Mouse (Mus musculus): ENCODE measurements around the gene Tubb5. TPM values are rescaled to one million over a fixed set of nuclear protein-coding genes. Genes with fewer than 3 reads are reported as not detected.

Tubb5 gene
- polyA plus RNA-seq, 1 experiment from 2014 or later: 1,533 TPM

GRCm38 (mm10) chr17:35868961-35869345 is 30.8 kb upstream of the Tubb5 start:
- WGBS: 8% methylated on average over 7 of the region's 7 CpGs
- Histone ChIP-seq H3K4me1 (peaks cover 67% of the 10 kb centered on the region), H3K27ac (no peak overlapping the region; the same call in 1 of the 2 replicates), H3K4me2 (replicated peaks) (peak overlapping the region; percentile 100), H3K9ac (peak overlapping the region; percentile 92), H3K4me3 (peak overlapping the region; percentile 61), H3K36me3 (peaks cover 28% of the 10 kb centered on the region), H3K9me3 (peaks cover 6% of the 10 kb centered on the region), H3K27me3 (replicated peaks) (no peaks in the 10 kb centered on the region)
- ATAC-seq (ENCODE audit: low FRiP score, low read depth): no peak

- Histone ChIP-seq H3K4me3 (peak overlapping the region; percentile 61), H3K9me3 (peaks cover 6% of the 10 kb centered on the region), H3K27me3 (replicated peaks) (no peaks in the 10 kb centered on the region), H3K9ac (peak overlapping the region; percentile 92), H3K27ac (no peak overlapping the region; the same call in 1 of the 2 replicates), H3K36me3 (peaks cover 27% of the 10 kb centered on the region), H3K4me2 (replicated peaks) (peak overlapping the region; percentile 100), H3K4me1 (peaks cover 63% of the 10 kb centered on the region)
- 49% methylated on average over 17 of the region's 17 CpGs for WGBS
- ATAC-seq (ENCODE audit: low FRiP score, low read depth): no peak
These were observed 30.2 kb upstream of the Tubb5 start for GRCm38 (mm10) chr17:35868165-35868820.

- H3K9me3 ChIP-seq: peaks cover 6% of the 10 kb centered on the region
- H3K36me3 ChIP-seq: peaks cover 20% of the 10 kb centered on the region
- no peaks in the 10 kb centered on the region for H3K27me3 ChIP-seq (replicated peaks)
- H3K4me3 ChIP-seq: peak overlapping the region; percentile 61
- peak overlapping the region; percentile 92 for H3K9ac ChIP-seq
- WGBS: 9% methylated on average over 26 of the region's 26 CpGs
- H3K4me2 ChIP-seq (replicated peaks): peak overlapping the region; percentile 100
- H3K4me1 ChIP-seq: peaks cover 55% of the 10 kb centered on the region
- H3K27ac ChIP-seq: peak overlapping the region; percentile 95
- ATAC-seq (ENCODE audit: low FRiP score, low read depth): no peak
These were observed 29.1 kb upstream of the Tubb5 start for GRCm38 (mm10) chr17:35866911-35867890.

- ATAC-seq (ENCODE audit: low FRiP score, low read depth): peak; percentile 49
- H3K4me1 ChIP-seq: peaks cover 55% of the 10 kb centered on the region
- H3K36me3 ChIP-seq: peaks cover 14% of the 10 kb centered on the region
- H3K4me2 ChIP-seq (replicated peaks): peak overlapping the region; percentile 100
- H3K27ac ChIP-seq: peak overlapping the region; percentile 95
- H3K4me3 ChIP-seq: peak overlapping the region; percentile 61
- H3K9me3 ChIP-seq: peaks cover 6% of the 10 kb centered on the region
- under 1% methylated on average over 38 of the region's 38 CpGs for WGBS
- H3K9ac ChIP-seq: peak overlapping the region; percentile 92
- no peaks in the 10 kb centered on the region for H3K27me3 ChIP-seq (replicated peaks)
These were observed 28.2 kb upstream of the Tubb5 start for GRCm38 (mm10) chr17:35866281-35866831.

DNA sequence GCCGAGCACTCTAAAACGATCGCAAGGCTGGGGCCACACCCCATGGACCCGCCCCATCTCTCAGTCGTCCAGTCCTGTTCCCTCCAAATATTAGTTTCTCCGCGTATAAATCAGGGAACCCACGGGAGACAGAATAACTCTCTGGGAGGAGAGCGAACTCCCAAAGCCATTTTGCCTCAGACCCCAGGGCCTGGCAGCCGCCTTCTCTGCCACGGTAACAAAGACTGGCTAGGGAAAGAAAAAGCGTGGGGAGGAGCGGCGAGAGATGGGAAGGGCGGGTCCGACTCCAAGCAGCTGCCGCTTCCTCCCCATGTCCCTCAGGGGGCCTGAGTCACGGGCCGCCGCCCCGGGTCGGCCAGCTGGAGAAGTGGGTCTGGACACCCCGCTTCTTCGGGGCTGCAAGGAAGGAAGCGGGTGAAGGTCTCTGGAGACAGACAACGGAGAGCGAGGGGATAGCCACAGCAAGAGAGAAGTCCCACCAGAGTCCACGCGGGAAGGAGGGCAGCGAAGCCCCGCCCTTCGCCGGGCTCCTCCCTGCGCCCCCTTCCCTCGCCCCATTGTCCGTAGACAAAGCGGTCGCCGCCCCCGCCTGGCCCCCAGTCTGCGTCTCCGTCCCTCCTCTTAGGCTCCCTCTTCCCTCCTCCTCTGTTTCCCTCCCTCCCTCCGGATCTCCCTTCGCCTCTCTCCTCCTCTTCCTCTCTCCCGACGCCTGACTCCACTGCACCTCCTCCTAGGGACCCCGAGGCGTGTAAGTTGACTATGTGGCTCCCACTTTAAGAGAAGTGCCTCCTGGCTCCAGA is 27.6 kb upstream of the Tubb5 start, which contains the start of gene Ppp1r18:
Gene Ppp1r18, plus strand, starts transcription at position 113 of the 800 bp plus-strand sequence.
- Histone ChIP-seq H3K4me3 (peak within 1 kb of the TSS; percentile 61), H3K27ac (peak within 1 kb of the TSS; percentile 95), H3K9me3 (no peaks in the 10 kb centered on the region), H3K4me2 (replicated peaks) (peak within 1 kb of the TSS; percentile 100), H3K4me1 (peaks cover 54% of the 10 kb centered on the region), H3K9ac (peak within 1 kb of the TSS; percentile 92), H3K36me3 (peaks cover 7% of the 10 kb centered on the region), H3K27me3 (replicated peaks) (no peaks in the 10 kb centered on the region)
- peak; percentile 64 for ATAC-seq (ENCODE audit: low FRiP score, low read depth)
- WGBS: under 1% methylated on average over 47 of the region's 48 CpGs

GRCm38 (mm10) chr17:35864832-35865353 is 26.8 kb upstream of the Tubb5 start:
- Histone ChIP-seq H3K27me3 (replicated peaks) (no peaks in the 10 kb centered on the region), H3K4me2 (replicated peaks) (peak overlapping the region; percentile 100), H3K9ac (peak overlapping the region; percentile 92), H3K4me3 (peak overlapping the region; percentile 61), H3K9me3 (no peaks in the 10 kb centered on the region), H3K36me3 (no peaks in the 10 kb centered on the region; the same call in 1 of the 2 replicates), H3K27ac (peak overlapping the region; percentile 95), H3K4me1 (peaks cover 49% of the 10 kb centered on the region)
- ATAC-seq (ENCODE audit: low FRiP score, low read depth): no peak
- 24% methylated on average over 10 of the region's 10 CpGs for WGBS

GRCm38 (mm10) chr17:35861198-35861857 is 23.2 kb upstream of the Tubb5 start, which contains the start of gene Nrm:
TSS of gene Nrm (plus strand) at chr17:35861318.
- Histone ChIP-seq H3K9ac (peak within 1 kb of the TSS; percentile 66), H3K9me3 (no peaks in the 10 kb centered on the region), H3K4me1 (peaks cover 18% of the 10 kb centered on the region), H3K4me2 (replicated peaks) (peak within 1 kb of the TSS; percentile 69), H3K27me3 (replicated peaks) (no peaks in the 10 kb centered on the region), H3K36me3 (peaks cover 21% of the 10 kb centered on the region), H3K4me3 (peak within 1 kb of the TSS; percentile 54), H3K27ac (peak within 1 kb of the TSS; percentile 79)
- peak; percentile 85 for ATAC-seq (ENCODE audit: low FRiP score, low read depth)
- WGBS: under 1% methylated on average over 47 of the region's 47 CpGs

- H3K9ac ChIP-seq: peak overlapping the region; percentile 66
- H3K9me3 ChIP-seq: no peaks in the 10 kb centered on the region
- peak overlapping the region; percentile 79; the same call in 1 of the 2 replicates for H3K27ac ChIP-seq
- H3K4me1 ChIP-seq: peaks cover 18% of the 10 kb centered on the region
- H3K27me3 ChIP-seq (replicated peaks): no peaks in the 10 kb centered on the region
- peaks cover 21% of the 10 kb centered on the region for H3K36me3 ChIP-seq
- 5% methylated on average over 12 of the region's 12 CpGs for WGBS
- ATAC-seq (ENCODE audit: low FRiP score, low read depth): no peak
- peak overlapping the region; percentile 54 for H3K4me3 ChIP-seq
- H3K4me2 ChIP-seq (replicated peaks): peak overlapping the region; percentile 69
These were observed 22.7 kb upstream of the Tubb5 start for GRCm38 (mm10) chr17:35860831-35861197.

GRCm38 (mm10) chr17:35859835-35860234 is 21.7 kb upstream of the Tubb5 start:
- Histone ChIP-seq H3K36me3 (peaks cover 25% of the 10 kb centered on the region), H3K9ac (no peak overlapping the region), H3K9me3 (no peaks in the 10 kb centered on the region), H3K4me2 (replicated peaks) (no peak overlapping the region), H3K4me3 (no peak overlapping the region), H3K27me3 (replicated peaks) (no peaks in the 10 kb centered on the region), H3K4me1 (peaks cover 11% of the 10 kb centered on the region), H3K27ac (no peak overlapping the region)
- ATAC-seq (ENCODE audit: low FRiP score, low read depth): no peak
- WGBS: 67% methylated on average over 2 of the region's 2 CpGs

GRCm38 (mm10) chr17:35859371-35859770 is 21.3 kb upstream of the Tubb5 start:
- 93% methylated on average over 1 of the region's 1 CpGs for WGBS
- Histone ChIP-seq H3K9me3 (no peaks in the 10 kb centered on the region), H3K4me2 (replicated peaks) (no peak overlapping the region), H3K36me3 (peaks cover 30% of the 10 kb centered on the region), H3K9ac (no peak overlapping the region), H3K27ac (no peak overlapping the region), H3K4me3 (no peak overlapping the region), H3K27me3 (replicated peaks) (no peaks in the 10 kb centered on the region), H3K4me1 (peaks cover 8% of the 10 kb centered on the region; the same call in 1 of the 2 replicates)
- no peak for ATAC-seq (ENCODE audit: low FRiP score, low read depth)

DNA sequence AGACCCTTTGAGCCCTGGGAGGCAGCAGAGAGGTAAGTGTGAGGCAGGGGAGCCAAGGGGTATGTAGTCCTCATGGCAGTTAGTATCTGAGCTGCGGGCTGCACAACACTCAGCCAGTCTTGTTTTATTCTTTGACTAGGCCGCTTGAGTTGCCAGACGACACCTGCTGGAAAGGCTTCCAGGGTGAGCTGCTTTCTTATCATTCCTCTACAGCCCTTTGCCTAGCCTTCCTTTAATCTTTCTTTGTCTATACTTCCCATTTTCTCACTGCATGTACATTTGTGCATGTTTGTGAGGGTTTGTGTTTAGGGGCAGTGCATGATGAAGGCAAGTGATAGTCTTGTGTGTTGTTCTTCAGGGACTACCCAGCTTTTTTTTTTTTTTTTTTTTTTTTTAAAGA is 12.9 kb upstream of the Tubb5 start:
- no peak overlapping the region for H3K9ac ChIP-seq
- no peaks in the 10 kb centered on the region for H3K27me3 ChIP-seq (replicated peaks)
- WGBS: 94% methylated on average over 3 of the region's 3 CpGs
- peaks cover 85% of the 10 kb centered on the region for H3K36me3 ChIP-seq
- H3K9me3 ChIP-seq: no peaks in the 10 kb centered on the region
- no peak overlapping the region for H3K4me3 ChIP-seq
- H3K4me2 ChIP-seq (replicated peaks): no peak overlapping the region
- no peak for ATAC-seq (ENCODE audit: low FRiP score, low read depth)
- H3K27ac ChIP-seq: no peak overlapping the region
- H3K4me1 ChIP-seq: no peaks in the 10 kb centered on the region
